Mouse (Mus musculus) hindbrain, embryonic 14.5 days (tissue): ENCODE measurements around the gene Ap4b1. TPM values are rescaled to one million over a fixed set of nuclear protein-coding genes. Genes with fewer than 3 reads are reported as not detected.
A peak's percentile ranks its signal among the peaks of the same experiment; 100 is the strongest.

Experiments used
- ATAC-seq: fragments of 200-750 bp; cut with Nextera tagmentation; 2 replicates; pipeline ENCODE4 v1.8.0; 2017; ENCODE audit warnings: moderate number of reproducible peaks, mild to moderate bottlenecking, moderate TSS enrichment, moderate library complexity; ENCODE audit not compliant: low FRiP score
- DNase-seq: peaks from one replicate; pipeline ENCODE4 v3.0.0-alpha.2; 2015; ENCODE audit warnings: low spot score
- H3K27ac ChIP-seq: fragments of 300-500 bp; sonication (generic); 2 replicates; pipeline ENCODE4 v1.5.1; 2014; ENCODE audit warnings: mild to moderate bottlenecking, moderate library complexity
- H3K27me3 ChIP-seq: fragments of 300-500 bp; sonication (generic); 2 replicates; pipeline ENCODE4 v1.6.1; 2014; ENCODE audit warnings: mild to moderate bottlenecking, low read length, mixed read lengths; ENCODE audit not compliant: control insufficient read depth, insufficient read depth
- H3K36me3 ChIP-seq: fragments of 300-500 bp; sonication (generic); replicated peaks from 2 replicates; pipeline ENCODE4 v1.6.1; 2014; ENCODE audit not compliant: control insufficient read depth, insufficient read depth
- H3K4me1 ChIP-seq: fragments of 300-500 bp; sonication (generic); replicated peaks from 2 replicates; pipeline ENCODE4 v1.6.1; 2014; ENCODE audit warnings: antibody characterized with exemption, low read length, mixed read lengths; ENCODE audit not compliant: control insufficient read depth, insufficient read depth
- H3K4me2 ChIP-seq: fragments of 300-500 bp; sonication (generic); replicated peaks from 2 replicates; pipeline ENCODE4 v1.6.1; 2014; ENCODE audit warnings: mild to moderate bottlenecking, moderate library complexity
- H3K4me3 ChIP-seq: fragments of 300-500 bp; sonication (generic); replicated peaks from 2 replicates; pipeline ENCODE4 v1.5.1; 2014; ENCODE audit warnings: mild to moderate bottlenecking, low read length
- H3K9ac ChIP-seq: fragments of 300-500 bp; sonication (generic); 2 replicates; pipeline ENCODE4 v1.6.1; 2014
- H3K9me3 ChIP-seq: fragments of 300-500 bp; sonication (generic); 2 replicates; pipeline ENCODE4 v1.6.1; 2016; ENCODE audit warnings: low read length; ENCODE audit not compliant: control insufficient read depth
- WGBS: fragments of 180-500 bp; shearing (Covaris S2); extraction: QIAGEN DNeasy Blood & Tissue Kit; methylation state at CpG from one replicate; pipeline ENCODE4 v1.1.7; 2014; 5-methylcytosine and 5-hydroxymethylcytosine counted together
- polyA plus RNA-seq: library from polyadenylated mRNA; unstranded; fragments of >200 nt; fragmentation: Nextera tagmentation; extraction: Ambion mirVana; gene quantifications from 2 replicates; pipeline ENCODE4 v1.2.1, GENCODE M21; 2014

Gene Ap4b1
- polyA plus RNA-seq, 1 experiment from 2014 or later, result 20.4 TPM

DNA sequence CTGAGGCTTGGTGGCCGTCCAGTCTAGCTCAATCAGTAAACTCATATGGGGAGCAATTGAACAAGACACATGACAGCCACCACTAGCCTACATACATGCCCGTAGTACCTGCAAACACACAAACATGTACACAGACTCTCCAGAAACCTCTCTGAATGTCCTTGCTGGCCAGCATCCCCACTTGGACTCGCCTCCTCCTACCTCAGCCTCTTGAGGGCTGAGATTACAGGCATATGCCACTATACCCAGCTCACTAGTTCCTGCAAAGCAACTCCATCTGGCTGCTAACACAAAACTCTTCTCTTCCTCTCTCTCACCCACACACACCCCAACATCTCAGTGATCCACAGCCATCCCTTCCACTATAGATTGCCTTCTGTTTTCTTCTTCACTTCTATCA is 29.0 kb upstream of the Ap4b1 start:
- H3K4me1 ChIP-seq, result no peaks in the 10 kb centered on the region; the same call in 1 of the 2 replicates
- no peak overlapping the region for H3K4me2 ChIP-seq
- no peaks in the 10 kb centered on the region for H3K27me3 ChIP-seq
- H3K27ac ChIP-seq, result no peak overlapping the region
- H3K9ac ChIP-seq, result no peak overlapping the region
- DNase-seq (no peak), ATAC-seq (no peak)
- H3K36me3 ChIP-seq, result peaks cover 20% of the 10 kb centered on the region
- H3K4me3 ChIP-seq, result no peak overlapping the region
- H3K9me3 ChIP-seq, result no peaks in the 10 kb centered on the region
- WGBS, result 95% methylated on average over 3 of the region's 3 CpGs

DNA sequence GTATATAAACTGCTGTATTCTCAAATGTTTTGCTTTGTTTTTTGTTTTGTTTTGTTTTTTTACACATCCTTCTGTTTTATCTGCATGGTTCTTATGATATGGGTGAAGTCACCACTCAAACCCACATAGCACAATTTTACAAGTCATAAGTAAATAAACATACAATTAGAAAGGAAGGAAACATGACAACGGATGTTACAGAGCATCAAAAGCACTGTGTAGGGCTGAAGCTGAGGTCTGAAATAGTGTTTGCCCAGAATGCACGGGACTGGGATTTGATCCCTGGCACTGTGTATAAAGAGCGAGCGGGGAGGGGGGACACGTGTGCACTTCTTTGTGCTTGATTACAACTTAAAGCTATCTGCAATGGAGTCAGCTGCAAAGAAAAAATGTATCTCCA is 28.5 kb upstream of the Ap4b1 start:
- H3K4me3 ChIP-seq, result no peak overlapping the region
- no peaks in the 10 kb centered on the region for H3K27me3 ChIP-seq
- no peaks in the 10 kb centered on the region; the same call in 1 of the 2 replicates for H3K4me1 ChIP-seq
- H3K9ac ChIP-seq, result no peak overlapping the region
- ATAC-seq (no peak), DNase-seq (no peak)
- no peak overlapping the region for H3K27ac ChIP-seq
- WGBS, result 83% methylated on average over 5 of the region's 5 CpGs
- peaks cover 16% of the 10 kb centered on the region for H3K36me3 ChIP-seq
- no peaks in the 10 kb centered on the region for H3K9me3 ChIP-seq
- H3K4me2 ChIP-seq, result no peak overlapping the region

DNA sequence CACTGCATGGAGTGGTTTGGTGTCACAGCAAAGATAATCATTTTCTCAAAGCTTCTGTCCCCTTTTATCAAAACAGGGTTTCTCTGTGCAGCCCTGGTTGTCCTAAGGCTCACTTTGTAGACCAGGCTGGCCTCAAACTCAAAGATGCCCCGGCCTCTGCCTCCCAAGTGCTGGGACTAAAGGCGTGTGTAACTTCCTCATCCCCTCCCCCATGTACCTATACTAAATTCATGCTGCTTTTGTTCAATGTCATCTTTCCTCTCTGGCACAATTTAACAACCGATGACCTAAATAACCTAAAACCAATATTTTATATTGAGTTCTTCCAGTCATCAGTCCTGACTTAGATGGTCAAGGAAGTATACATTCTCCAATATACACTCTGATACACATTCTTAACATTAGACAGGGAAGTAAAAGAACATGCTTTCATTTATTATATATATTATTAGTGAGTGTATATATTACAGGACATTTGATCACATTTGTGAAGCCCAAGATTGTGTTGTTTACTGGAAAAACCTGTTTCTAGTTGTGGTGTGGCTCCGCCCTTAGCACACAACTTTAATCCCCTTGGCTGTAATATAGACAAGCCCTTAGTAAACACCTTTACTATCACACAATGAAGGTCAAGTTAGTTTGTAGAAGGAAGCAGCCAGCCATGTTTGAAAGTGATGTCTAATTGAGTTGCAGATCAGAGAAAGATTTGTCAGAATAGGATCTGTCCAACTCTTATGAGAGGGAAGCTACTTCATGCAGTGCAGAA is 26.3 kb upstream of the Ap4b1 start:
- DNase-seq (no peak), ATAC-seq (no peak)
- Histone ChIP-seq H3K4me2 (no peak overlapping the region), H3K4me3 (no peak overlapping the region), H3K9ac (no peak overlapping the region), H3K27me3 (no peaks in the 10 kb centered on the region), H3K36me3 (peaks cover under 1% of the 10 kb centered on the region; the same call in 1 of the 2 replicates), H3K9me3 (no peaks in the 10 kb centered on the region), H3K27ac (no peak overlapping the region), H3K4me1 (no peaks in the 10 kb centered on the region; the same call in 1 of the 2 replicates)
- 93% methylated on average over 4 of the region's 4 CpGs for WGBS

- Histone ChIP-seq H3K4me3 (no peak overlapping the region), H3K9ac (no peak overlapping the region), H3K4me2 (no peak overlapping the region), H3K4me1 (peaks cover 20% of the 10 kb centered on the region), H3K27me3 (no peaks in the 10 kb centered on the region), H3K36me3 (no peaks in the 10 kb centered on the region), H3K27ac (no peak overlapping the region), H3K9me3 (no peaks in the 10 kb centered on the region)
- ATAC-seq (no peak), DNase-seq (no peak)
- WGBS, result 68% methylated on average over 7 of the region's 7 CpGs
Observed at GRCm38 (mm10) chr3:103787225-103787624, 22.1 kb upstream of the Ap4b1 start.

DNA sequence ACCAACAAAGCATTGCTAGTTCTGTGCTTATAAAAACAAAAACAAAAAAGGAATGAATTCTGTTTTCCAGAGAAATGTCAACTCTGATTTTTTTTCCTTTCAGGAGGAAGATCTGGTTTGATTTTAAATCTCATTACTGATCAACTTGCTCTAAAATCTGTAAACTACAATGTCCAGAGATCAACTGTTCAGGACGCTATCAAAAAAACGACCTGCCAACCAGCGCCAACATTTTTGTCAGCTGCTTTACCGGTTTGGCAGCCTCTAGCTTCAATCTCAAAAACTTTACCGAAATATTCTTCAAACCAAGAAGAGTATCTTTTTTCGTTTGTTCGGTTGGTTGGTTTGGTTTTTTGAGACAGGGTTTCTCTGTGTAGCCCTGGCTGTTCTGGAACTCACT is 20.2 kb upstream of the Ap4b1 start:
- peak overlapping the region; percentile 89 for H3K4me2 ChIP-seq
- no peak for DNase-seq
- no peak overlapping the region for H3K27ac ChIP-seq
- 89% methylated on average over 7 of the region's 7 CpGs for WGBS
- no peak for ATAC-seq
- peaks cover 20% of the 10 kb centered on the region for H3K4me1 ChIP-seq
- H3K9ac ChIP-seq, result 0 out of 2 replicates have a peak overlapping the region, but pooled peaks have one; percentile 11
- H3K27me3 ChIP-seq, result no peaks in the 10 kb centered on the region
- H3K36me3 ChIP-seq, result no peaks in the 10 kb centered on the region
- peak overlapping the region; percentile 90; the same call in 1 of the 2 replicates for H3K4me3 ChIP-seq
- no peaks in the 10 kb centered on the region for H3K9me3 ChIP-seq

DNA sequence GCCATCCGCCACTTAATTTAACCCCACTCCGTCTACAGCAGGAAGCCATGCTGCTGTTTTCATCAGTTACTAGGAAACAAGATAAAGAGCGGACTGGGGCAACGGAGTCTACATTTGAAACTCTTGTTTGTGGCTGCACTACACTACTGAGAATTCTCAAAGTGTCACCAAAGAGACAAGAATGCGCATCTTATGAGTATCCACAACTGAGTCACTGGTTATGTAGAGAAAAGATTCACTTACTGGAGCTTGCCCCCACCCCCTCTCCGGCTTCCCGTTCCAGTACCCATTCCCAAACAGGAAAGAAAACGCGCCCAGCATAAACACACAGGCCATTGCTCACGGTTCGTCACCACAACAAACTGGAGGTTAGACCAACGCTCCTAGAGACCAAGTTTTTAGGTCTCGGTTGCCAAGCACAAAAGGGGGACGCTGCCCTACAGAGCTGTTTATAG is 19.4 kb upstream of the Ap4b1 start:
- H3K36me3 ChIP-seq, result no peaks in the 10 kb centered on the region
- peaks cover 20% of the 10 kb centered on the region for H3K4me1 ChIP-seq
- H3K9me3 ChIP-seq, result no peaks in the 10 kb centered on the region
- H3K27me3 ChIP-seq, result no peaks in the 10 kb centered on the region
- 1% methylated on average over 14 of the region's 14 CpGs for WGBS
- peak; percentile 30 for DNase-seq
- peak overlapping the region; percentile 92 for H3K27ac ChIP-seq
- H3K4me2 ChIP-seq, result peak overlapping the region; percentile 89
- peak overlapping the region; percentile 91 for H3K9ac ChIP-seq
- ATAC-seq, result no peak
- H3K4me3 ChIP-seq, result peak overlapping the region; percentile 90

DNA sequence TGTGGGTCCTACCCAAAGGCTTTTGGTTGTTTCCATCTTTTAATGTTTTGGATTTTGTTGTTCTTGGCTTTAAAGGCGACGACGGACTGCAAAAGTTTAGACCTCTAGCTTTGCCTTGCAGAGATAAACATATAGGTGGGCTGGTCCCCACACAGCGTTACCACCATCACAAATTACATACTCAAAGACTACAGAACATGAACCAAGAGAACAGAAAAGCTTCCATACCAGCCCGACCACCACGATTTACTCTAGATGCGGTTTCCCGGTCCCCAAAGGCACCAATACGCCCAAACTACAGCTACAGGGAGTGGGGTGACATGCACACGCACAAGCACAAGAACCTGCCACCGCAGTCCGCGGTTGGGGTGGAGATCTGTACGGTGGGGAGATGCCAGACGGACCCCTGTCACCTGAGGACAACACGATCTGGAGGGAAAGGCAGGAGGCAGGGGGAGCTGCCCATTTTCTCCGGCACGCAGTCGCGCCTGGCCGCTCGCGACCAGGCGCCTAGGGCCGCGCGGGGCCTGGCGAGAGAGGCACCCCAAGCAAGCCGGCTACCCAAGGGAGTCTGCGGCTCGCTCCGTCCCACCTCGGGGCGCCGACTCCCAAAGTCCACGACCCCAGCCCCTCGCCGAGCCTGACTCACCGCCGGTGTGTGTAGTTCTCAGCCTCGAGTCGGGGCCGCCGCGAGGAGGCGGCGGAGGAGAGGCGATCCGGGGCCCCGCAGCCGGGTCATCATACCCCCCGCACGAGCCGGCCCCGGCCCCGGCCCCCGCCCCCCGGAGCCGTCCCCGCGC is 18.8 kb upstream of the Ap4b1 start:
- ATAC-seq (peak; percentile 78), DNase-seq (no peak)
- H3K9me3 ChIP-seq, result no peaks in the 10 kb centered on the region
- peaks cover 20% of the 10 kb centered on the region for H3K4me1 ChIP-seq
- WGBS, result under 1% methylated on average over 51 of the region's 61 CpGs
- no peaks in the 10 kb centered on the region for H3K27me3 ChIP-seq
- H3K36me3 ChIP-seq, result no peaks in the 10 kb centered on the region
- peak overlapping the region; percentile 90 for H3K4me3 ChIP-seq
- peak overlapping the region; percentile 92 for H3K27ac ChIP-seq
- peak overlapping the region; percentile 91 for H3K9ac ChIP-seq
- H3K4me2 ChIP-seq, result peak overlapping the region; percentile 89

DNA sequence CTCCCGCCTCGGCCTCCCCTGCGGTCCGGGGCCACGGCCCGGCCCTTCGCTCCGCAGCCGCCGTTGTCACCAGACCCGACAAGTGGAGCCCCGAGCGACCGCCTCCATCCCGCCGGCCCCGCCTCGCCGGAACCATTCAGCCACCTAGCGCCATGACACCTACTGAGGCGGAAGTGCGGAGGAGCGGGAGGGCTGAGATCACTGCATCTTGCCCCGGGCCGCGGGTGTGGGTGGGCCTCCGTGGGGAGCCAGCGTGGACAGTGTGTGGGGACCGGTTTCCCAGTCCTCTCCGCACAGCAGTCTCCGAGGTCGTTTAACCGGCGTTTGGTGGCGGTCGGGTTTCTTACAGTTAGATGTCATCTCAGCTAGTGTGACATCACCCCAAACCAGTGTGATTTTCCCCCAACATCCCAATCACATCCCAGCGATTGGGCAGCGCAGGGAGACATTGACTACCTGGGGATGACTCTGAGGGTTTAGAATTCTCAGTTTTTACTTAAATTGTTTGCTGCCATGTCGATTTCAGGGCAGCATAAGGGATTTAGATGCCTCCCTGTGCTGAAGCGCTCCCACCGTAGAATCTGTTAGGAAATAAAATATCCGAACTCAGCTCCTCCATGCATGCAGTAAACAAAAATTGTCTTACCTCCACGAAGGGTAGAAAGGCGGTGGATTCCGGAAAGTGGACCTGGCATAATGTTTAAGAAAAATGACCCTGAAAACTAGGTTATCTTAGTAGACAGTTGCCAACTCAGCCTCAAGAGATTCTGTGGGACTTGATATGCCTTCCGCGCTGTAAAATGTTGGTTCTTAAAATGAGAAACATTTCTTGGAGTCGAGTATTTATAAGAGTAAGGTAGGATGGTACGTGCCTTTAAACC is 17.9 kb upstream of the Ap4b1 start, which contains the start of gene Hipk1:
Gene Hipk1 (minus strand): TSS at position 334 of the 881 bp plus-strand sequence.
- DNase-seq (peak; percentile 86), ATAC-seq (peak; percentile 98)
- Histone ChIP-seq H3K27ac (peak within 1 kb of the TSS; percentile 92), H3K27me3 (no peaks in the 10 kb centered on the region), H3K36me3 (no peaks in the 10 kb centered on the region), H3K4me3 (peak within 1 kb of the TSS; percentile 90), H3K4me2 (peak within 1 kb of the TSS; percentile 89), H3K9ac (peak within 1 kb of the TSS; percentile 91), H3K4me1 (peaks cover 20% of the 10 kb centered on the region), H3K9me3 (no peaks in the 10 kb centered on the region)
- WGBS, result 14% methylated on average over 39 of the region's 49 CpGs
